In genomic region chr12:105598503-105598902, GRCm38 (mm10) we compare ENCODE assay signal across 28 mouse cellular contexts. TPM values are rescaled to one million over a fixed set of nuclear protein-coding genes. Genes with fewer than 3 reads are reported as not detected.
"Had no signal": no experiment of that assay in that cellular context is flagged by ENCODE, and none has a peak within 500 bp of the region (broad histone marks: within the 10 kb centered on the region; RNA-seq: fewer than 3 reads in every experiment).

No protein-coding gene starts in this region.

- H3K27me3 ChIP-seq: limb, embryonic 12.5 days; limb, embryonic 15.5 days; liver, embryonic 12.5 days; liver, embryonic 15.5 days; lung, embryonic 15.5 days; midbrain, embryonic 15.5 days; neural tube, embryonic 12.5 days; neural tube, embryonic 15.5 days; stomach, embryonic 15.5 days had no signal

- H3K4me1 ChIP-seq: limb, embryonic 15.5 days; liver, embryonic 12.5 days; liver, embryonic 15.5 days; lung, embryonic 15.5 days; midbrain, embryonic 15.5 days had no signal

- H3K4me3 ChIP-seq: layer of hippocampus, adult 2 months; limb, embryonic 12.5 days; limb, embryonic 15.5 days; liver, embryonic 12.5 days; liver, embryonic 15.5 days; lung, embryonic 15.5 days; midbrain, embryonic 12.5 days; midbrain, embryonic 15.5 days; neural tube, embryonic 12.5 days; neural tube, embryonic 15.5 days; stomach, embryonic 15.5 days had no signal

- DNase-seq: kidney, adult 2 months; kidney, postnatal 25 days; layer of hippocampus, adult 9-11 months; layer of hippocampus, postnatal 36 days; left cerebral cortex, postnatal 4 days; lung, adult 18-20 months; lung, postnatal 10 days; lung, postnatal 36 days; right cerebral cortex, adult 18-20 months; right cerebral cortex, postnatal 14 days; right cerebral cortex, postnatal 4 days; thymus, adult 18-20 months; thymus, postnatal 36 days had no signal

- H3K4me2 ChIP-seq: limb, embryonic 12.5 days; limb, embryonic 15.5 days; liver, embryonic 12.5 days; liver, embryonic 15.5 days; lung, embryonic 15.5 days; midbrain, embryonic 12.5 days; midbrain, embryonic 15.5 days; neural tube, embryonic 12.5 days; neural tube, embryonic 15.5 days; stomach, embryonic 15.5 days had no signal

- H3K36me3 ChIP-seq: limb, embryonic 12.5 days; limb, embryonic 15.5 days; liver, embryonic 12.5 days; liver, embryonic 15.5 days; lung, embryonic 15.5 days; midbrain, embryonic 12.5 days; midbrain, embryonic 15.5 days; neural tube, embryonic 12.5 days; neural tube, embryonic 15.5 days; stomach, embryonic 15.5 days had no signal

- H3K9ac ChIP-seq: limb, embryonic 12.5 days; limb, embryonic 15.5 days; liver, embryonic 12.5 days; liver, embryonic 15.5 days; lung, embryonic 15.5 days; midbrain, embryonic 12.5 days; midbrain, embryonic 15.5 days; neural tube, embryonic 12.5 days; neural tube, embryonic 15.5 days; stomach, embryonic 15.5 days had no signal

- ATAC-seq: liver, embryonic 12.5 days; midbrain, embryonic 15.5 days had no signal

- H3K9me3 ChIP-seq: limb, embryonic 12.5 days; limb, embryonic 15.5 days; liver, embryonic 12.5 days; liver, embryonic 15.5 days; lung, embryonic 15.5 days; midbrain, embryonic 12.5 days; midbrain, embryonic 15.5 days; neural tube, embryonic 12.5 days; neural tube, embryonic 15.5 days; stomach, embryonic 15.5 days had no signal

- H3K27ac ChIP-seq: kidney, postnatal 0 days; layer of hippocampus, adult 2 months; limb, embryonic 12.5 days; limb, embryonic 15.5 days; liver, embryonic 12.5 days; liver, embryonic 15.5 days; lung, embryonic 15.5 days; midbrain, embryonic 12.5 days; midbrain, embryonic 15.5 days; neural tube, embryonic 12.5 days; neural tube, embryonic 15.5 days; stomach, embryonic 15.5 days had no signal

RNA-seq across cellular contexts. Expression of gene Bdkrb1, which starts 4.4 kb away (rescaled TPM):
- total RNA-seq: layer of hippocampus, adult 2 months; layer of hippocampus, postnatal 36 days; left cerebral cortex, adult 8-10 months; left cerebral cortex, postnatal 14 days; left cerebral cortex, postnatal 4 days had no signal
- polyA plus RNA-seq: kidney, adult 2 months; kidney, embryonic 14.5 days; limb, embryonic 12.5 days; limb, embryonic 15.5 days; liver, embryonic 12.5 days; liver, embryonic 15.5 days; midbrain, embryonic 12.5 days; neural tube, embryonic 12.5 days; neural tube, embryonic 15.5 days had no signal

RNA-seq across cellular contexts. Expression of gene Bdkrb2, which starts 35.5 kb away (rescaled TPM):
- polyA plus RNA-seq: liver, embryonic 12.5 days had no signal
